Mouse (Mus musculus) hindbrain, postnatal 0 days (tissue): ENCODE measurements around the gene Pacs2. TPM values are rescaled to one million over a fixed set of nuclear protein-coding genes. Genes with fewer than 3 reads are reported as not detected.

Experiments
- ATAC-seq: fragments of 200-750 bp; cut with Nextera tagmentation; 2 replicates; pipeline ENCODE4 v1.8.0; 2017; ENCODE audit warnings: mild to moderate bottlenecking, moderate TSS enrichment, moderate library complexity
- DNase-seq: peaks from one replicate; pipeline ENCODE4 v3.0.0-alpha.2; 2015; ENCODE audit warnings: low spot score
- H3K27ac ChIP-seq: fragments of 300-500 bp; sonication (generic); 2 replicates; pipeline ENCODE4 v1.5.1; 2014; ENCODE audit warnings: mild to moderate bottlenecking
- H3K27me3 ChIP-seq: fragments of 300-500 bp; sonication (generic); 2 replicates; pipeline ENCODE4 v1.6.1; 2014; ENCODE audit warnings: low read length, mixed read lengths; ENCODE audit not compliant: insufficient read depth
- H3K36me3 ChIP-seq: fragments of 300-500 bp; sonication (generic); 2 replicates; pipeline ENCODE4 v1.6.1; 2014; ENCODE audit warnings: low read length, mixed read lengths; ENCODE audit not compliant: insufficient read depth
- H3K4me1 ChIP-seq: fragments of 300-500 bp; sonication (generic); 2 replicates; pipeline ENCODE4 v1.6.1; 2014; ENCODE audit warnings: antibody characterized with exemption, low read length, mixed read lengths; ENCODE audit not compliant: insufficient read depth
- H3K4me2 ChIP-seq: fragments of 300-500 bp; sonication (generic); 2 replicates; pipeline ENCODE4 v1.6.1; 2014; ENCODE audit warnings: low read depth, mild to moderate bottlenecking, low read length, moderate library complexity, mixed read lengths
- H3K4me3 ChIP-seq: fragments of 300-500 bp; sonication (generic); 2 replicates; pipeline ENCODE4 v1.5.1; 2014; ENCODE audit warnings: low read length
- H3K9ac ChIP-seq: fragments of 300-500 bp; sonication (generic); replicated peaks from 2 replicates; pipeline ENCODE4 v1.6.1; 2014; ENCODE audit warnings: mild to moderate bottlenecking, low read length, moderate library complexity, mixed read lengths
- H3K9me3 ChIP-seq: fragments of 300-500 bp; sonication (generic); 2 replicates; pipeline ENCODE4 v1.6.1; 2016; ENCODE audit warnings: low read length, mixed read lengths
- CTCF ChIP-seq: IDR thresholded peaks from 2 replicates; pipeline ENCODE4 v1.5.1; 2016; ENCODE audit warnings: antibody characterized with exemption, control low read depth, low read depth
- WGBS: fragments of 180-500 bp; shearing (Covaris S2); extraction: QIAGEN DNeasy Blood & Tissue Kit; methylation state at CpG from one replicate; pipeline ENCODE4 v1.1.7; 2014; 5-methylcytosine and 5-hydroxymethylcytosine counted together
- polyA plus RNA-seq: library from polyadenylated mRNA; unstranded; fragments of >200 nt; fragmentation: Nextera tagmentation; extraction: Ambion mirVana; gene quantifications from 2 replicates; pipeline ENCODE4 v1.2.1, GENCODE M21; 2015
- total RNA-seq: library from RNA; depleted of rRNA; stranded (reverse); fragments of >200 nt; gene quantifications from 2 replicates; pipeline ENCODE4 v1.2.3, GENCODE M21; 2014

Gene Pacs2
- total and polyA plus RNA-seq, 2 experiments from 2014 or later: 20.3 to 111 TPM

DNA sequence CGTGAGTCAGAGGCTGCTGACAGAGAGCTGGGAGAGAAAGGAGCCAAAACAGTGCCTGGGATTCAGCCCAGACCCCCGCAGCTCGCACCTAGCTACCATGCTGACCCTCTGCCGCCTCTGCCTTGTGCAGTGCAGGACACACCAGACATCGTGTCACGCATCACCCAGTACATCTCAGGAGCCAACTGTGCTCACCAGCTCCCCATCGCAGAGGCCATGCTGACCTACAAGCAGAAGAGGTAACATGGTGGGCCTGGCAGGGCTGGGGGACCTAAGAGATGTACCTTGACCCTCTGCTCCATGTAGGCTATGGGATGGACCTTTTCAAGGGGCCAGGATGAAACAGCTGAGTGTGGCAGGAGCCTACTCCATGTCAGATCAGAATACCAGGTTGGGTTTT lies 49.4 kb downstream of the Pacs2 start:
- Histone ChIP-seq H3K27me3 (no peaks in the 10 kb centered on the region), H3K27ac (no peak overlapping the region), H3K4me1 (no peaks in the 10 kb centered on the region), H3K9me3 (no peaks in the 10 kb centered on the region), H3K4me3 (no peak overlapping the region), H3K4me2 (no peak overlapping the region), H3K36me3 (peaks cover 50% of the 10 kb centered on the region), H3K9ac (no peak overlapping the region)
- DNase-seq: no peak
- ATAC-seq: no peak
- 92% methylated on average over 7 of the region's 7 CpGs for WGBS
- no peak for TF ChIP-seq CTCF

DNA sequence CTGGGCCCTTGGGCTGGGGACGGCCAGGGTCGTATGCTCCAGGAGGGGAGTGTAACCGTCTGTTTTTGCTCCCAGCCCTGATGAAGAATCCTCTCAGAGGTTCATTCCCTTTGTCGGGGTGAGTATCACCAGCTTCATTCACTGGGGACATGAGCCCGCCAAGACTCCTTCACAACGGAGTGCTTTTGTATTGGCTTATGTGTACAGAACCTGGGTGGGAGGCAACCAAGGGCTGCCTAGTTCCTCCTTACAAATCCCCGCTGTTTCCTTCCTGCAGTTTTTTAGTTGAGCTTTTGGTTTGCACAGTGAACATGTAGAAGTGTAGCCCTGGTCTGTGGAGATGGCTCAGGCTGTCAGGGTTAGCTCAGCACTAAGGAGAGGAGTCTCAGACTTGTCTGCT lies 53.7 kb downstream of the Pacs2 start:
- no peak for ATAC-seq

GRCm38 (mm10) chr12:113069389-113069788 lies 55.1 kb downstream of the Pacs2 start:
- peaks cover 5% of the 10 kb centered on the region; the same call in 1 of the 2 replicates for H3K4me1 ChIP-seq
- H3K27ac ChIP-seq: no peak overlapping the region
- H3K4me3 ChIP-seq: no peak overlapping the region
- TF ChIP-seq CTCF: no peak
- no peak overlapping the region for H3K4me2 ChIP-seq
- no peaks in the 10 kb centered on the region for H3K27me3 ChIP-seq
- WGBS: over 99% methylated on average over 6 of the region's 6 CpGs
- ATAC-seq (no peak), DNase-seq (no peak)
- H3K36me3 ChIP-seq: peaks cover 24% of the 10 kb centered on the region
- H3K9me3 ChIP-seq: no peaks in the 10 kb centered on the region
- no peak overlapping the region for H3K9ac ChIP-seq

More for the DNA sequence above, 53.7 kb downstream of the Pacs2 start:
- Histone ChIP-seq H3K27me3 (no peaks in the 10 kb centered on the region), H3K4me1 (no peaks in the 10 kb centered on the region), H3K9ac (no peak overlapping the region), H3K36me3 (peaks cover 34% of the 10 kb centered on the region), H3K4me2 (no peak overlapping the region), H3K9me3 (no peaks in the 10 kb centered on the region), H3K4me3 (no peak overlapping the region), H3K27ac (no peak overlapping the region)
- TF ChIP-seq CTCF: no peak
- 91% methylated on average over 7 of the region's 7 CpGs for WGBS
- DNase-seq: no peak

DNA sequence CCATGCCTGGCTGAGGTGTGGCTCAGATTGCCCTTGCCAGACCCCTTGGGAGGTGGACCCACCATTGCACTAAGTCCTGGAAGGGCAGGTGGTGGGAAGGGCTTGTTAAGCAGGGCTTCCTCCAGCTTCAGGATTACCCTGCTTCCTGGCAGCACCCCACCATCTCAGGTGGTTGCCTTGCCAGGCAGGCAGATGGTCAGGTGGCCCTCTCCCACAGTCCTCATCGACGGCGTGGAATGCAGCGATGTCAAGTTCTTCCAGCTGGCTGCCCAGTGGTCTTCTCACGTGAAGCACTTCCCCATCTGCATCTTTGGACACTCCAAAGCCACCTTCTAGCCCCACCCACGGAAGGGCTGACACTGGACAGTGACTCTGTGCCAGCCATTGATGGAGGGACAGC lies 57.0 kb downstream of the Pacs2 start:
- Histone ChIP-seq H3K9me3 (no peaks in the 10 kb centered on the region), H3K36me3 (peaks cover 24% of the 10 kb centered on the region), H3K9ac (no peak overlapping the region), H3K27me3 (no peaks in the 10 kb centered on the region), H3K4me3 (no peak overlapping the region), H3K4me2 (no peak overlapping the region), H3K4me1 (peaks cover 11% of the 10 kb centered on the region; the same call in 1 of the 2 replicates), H3K27ac (no peak overlapping the region)
- ATAC-seq (no peak), DNase-seq (no peak)
- TF ChIP-seq CTCF: no peak
- WGBS: 87% methylated on average over 6 of the region's 6 CpGs

GRCm38 (mm10) chr12:113071827-113072226 lies 57.5 kb downstream of the Pacs2 start:
- no peak for ATAC-seq
- no peak overlapping the region for H3K4me2 ChIP-seq
- H3K4me1 ChIP-seq: peaks cover 11% of the 10 kb centered on the region; the same call in 1 of the 2 replicates
- TF ChIP-seq CTCF: no peak
- no peak overlapping the region for H3K4me3 ChIP-seq
- WGBS: 82% methylated on average over 6 of the region's 6 CpGs
- H3K36me3 ChIP-seq: peaks cover 24% of the 10 kb centered on the region
- H3K27ac ChIP-seq: no peak overlapping the region
- no peaks in the 10 kb centered on the region for H3K27me3 ChIP-seq
- H3K9ac ChIP-seq: no peak overlapping the region
- no peaks in the 10 kb centered on the region for H3K9me3 ChIP-seq
- DNase-seq: no peak

GRCm38 (mm10) chr12:113073420-113074328 lies 59.4 kb downstream of the Pacs2 start:
- Histone ChIP-seq H3K27me3 (no peaks in the 10 kb centered on the region), H3K36me3 (peaks cover 21% of the 10 kb centered on the region), H3K4me1 (peaks cover 11% of the 10 kb centered on the region; the same call in 1 of the 2 replicates), H3K9me3 (no peaks in the 10 kb centered on the region), H3K4me2 (peak overlapping the region; percentile 90), H3K4me3 (peak overlapping the region; percentile 36), H3K9ac (peak overlapping the region; percentile 73), H3K27ac (peak overlapping the region; percentile 97)
- 12% methylated on average over 15 of the region's 15 CpGs for WGBS
- TF ChIP-seq CTCF: peak; percentile 33
- ATAC-seq (peak; percentile 44), DNase-seq (peak; percentile 12)
